Mouse (Mus musculus) bone marrow macrophage, adult 2 months (primary cell): ENCODE results near the gene Rbm7.
"Not testable (repeated sequence)": the region's sequence is repeated elsewhere in the genome, so short reads cannot be mapped to it uniquely, and the experiment has no call there.

Source experiments
- CTCF ChIP-seq: IDR thresholded peaks from 2 replicates; pipeline ENCODE4 v1.5.1; 2012; ENCODE audit warnings: low read depth, mild to moderate bottlenecking, low read length, moderate library complexity
- POLR2A ChIP-seq: IDR thresholded peaks from 2 replicates; pipeline ENCODE4 v1.6.1; 2012; ENCODE audit warnings: mild to moderate bottlenecking, low read depth, low read length, borderline replicate concordance

- not testable (repeated sequence) for TF ChIP-seq POLR2A, CTCF
Observed at GRCm38 (mm10) chr9:48520405-48520804, 25.3 kb upstream of the Rbm7 start.
